Mouse (Mus musculus): ENCODE measurements at regions not wholly inside any gene's neighbourhood (a gene's known extent, or its start where the extent isn't known, plus 50 kb on each side); places are given as distances from the start of the nearest gene placed in this dataset.

DNA sequence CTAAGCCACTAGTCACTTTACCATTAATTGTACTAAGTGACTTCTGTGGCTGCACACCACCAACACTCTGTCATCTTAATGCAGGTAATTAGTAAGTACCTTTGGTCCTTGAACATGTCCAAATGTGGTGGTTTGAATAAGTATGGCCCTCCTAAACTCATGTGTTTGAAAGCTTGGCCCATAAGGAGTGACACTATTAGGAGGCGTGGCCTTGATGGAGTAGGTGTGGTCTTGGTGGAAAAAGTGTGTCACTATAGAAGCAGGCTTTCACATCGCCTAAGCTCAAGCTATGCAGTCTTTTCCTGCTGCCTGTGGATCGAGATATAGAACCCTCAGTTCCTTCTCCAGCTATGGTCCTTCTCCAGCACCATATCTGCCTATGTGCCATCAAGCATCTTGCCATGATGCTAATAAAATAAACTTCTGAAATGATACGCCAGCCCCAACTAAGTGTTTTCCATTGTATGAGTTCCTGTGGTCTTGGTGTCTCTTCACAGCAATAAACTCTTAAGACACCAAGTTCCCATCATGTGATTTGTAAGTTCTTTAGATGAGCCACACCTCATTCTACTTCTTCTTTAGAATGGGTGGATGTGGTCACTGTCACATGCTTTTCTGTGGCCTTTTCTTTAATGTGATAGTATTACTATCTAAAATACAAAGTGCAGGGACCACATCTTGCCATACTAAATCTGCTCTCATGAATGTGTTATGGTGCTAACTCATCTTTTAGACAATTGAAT is 71.9 kb upstream of the Rapgef5 start:
- Histone ChIP-seq H3K36me3 (ENCODE audit: control insufficient read depth, insufficient read depth, low read length, poor library complexity, severe bottlenecking) (no peaks in the 10 kb centered on the region), H3K9ac (ENCODE audit: insufficient read depth, low read depth, low read length, poor library complexity, severe bottlenecking) (no peak overlapping the region), H3K4me1 (ENCODE audit: control insufficient read depth in 2 of 2, insufficient read depth in 2 of 2, low read length in 2 of 2, poor library complexity in 1 of 2) (peaks cover 8 to 10% of the 10 kb centered on the region in 2 experiments), H3K9me3 (ENCODE audit: control insufficient read depth, insufficient read depth, low read depth, low read length) (no peaks in the 10 kb centered on the region), H3K27ac (ENCODE audit: insufficient read depth, low read depth, low read length, poor library complexity, severe bottlenecking) (no peak overlapping the region), H3K4me3 (ENCODE audit: insufficient read depth in 1 of 2, low read depth in 1 of 2, low read length in 2 of 2, poor library complexity in 1 of 2, severe bottlenecking in 1 of 2) (no peak overlapping the region)
- DNase-seq (ENCODE audit: low read depth, low spot score) = no peak
- in situ Hi-C loops (cut with MboI; ENCODE audit: low sequenced_read_pairs in 2 of 2, unreplicated experiment in 2 of 2) = no loop called here
- TF ChIP-seq HCFC1 (IDR thresholded peaks at IDR 0.05; ENCODE audit: borderline replicate concordance, insufficient read depth, low read length) (no peak), ZC3H11A (IDR thresholded peaks at IDR 0.05; ENCODE audit: borderline replicate concordance, low read depth, low read length) (no peak)

GRCm38 (mm10) chr12:117447223-117447622 is 69.1 kb upstream of the Rapgef5 start:
- peaks cover 8 to 14% of the 10 kb centered on the region in 2 experiments for H3K4me1 ChIP-seq (ENCODE audit: control insufficient read depth in 2 of 2, insufficient read depth in 2 of 2, low read length in 2 of 2, poor library complexity in 1 of 2)
- no peaks in the 10 kb centered on the region for H3K9me3 ChIP-seq (ENCODE audit: control insufficient read depth, insufficient read depth, low read depth, low read length)
- in situ Hi-C loops (cut with MboI; ENCODE audit: low sequenced_read_pairs in 2 of 2, unreplicated experiment in 2 of 2) = no loop called here
- peak overlapping the region; percentile 16; the same call in 1 of the 2 replicates for H3K27ac ChIP-seq (ENCODE audit: insufficient read depth, low read depth, low read length, poor library complexity, severe bottlenecking)
- H3K4me3 ChIP-seq (ENCODE audit: insufficient read depth in 1 of 2, low read depth in 1 of 2, low read length in 2 of 2, poor library complexity in 1 of 2, severe bottlenecking in 1 of 2) = peak overlapping the region; percentile 1 to 47; a peak in 2 of 4 replicates
- H3K36me3 ChIP-seq (ENCODE audit: control insufficient read depth, insufficient read depth, low read length, poor library complexity, severe bottlenecking) = no peaks in the 10 kb centered on the region
- DNase-seq (ENCODE audit: low read depth, low spot score) = peak; percentile 37
- H3K9ac ChIP-seq (ENCODE audit: insufficient read depth, low read depth, low read length, poor library complexity, severe bottlenecking) = no peak overlapping the region
- TF ChIP-seq ZNF384 (IDR thresholded peaks at IDR 0.05; ENCODE audit: low read depth, low read length) (no peak), MAFK (IDR thresholded peaks at IDR 0.05; ENCODE audit: insufficient read depth, low read depth, low read length) (no peak), CHD2 (IDR thresholded peaks at IDR 0.05; ENCODE audit: low read depth, low read length) (no peak)

- TF ChIP-seq ZC3H11A (IDR thresholded peaks at IDR 0.05; ENCODE audit: borderline replicate concordance, low read depth, low read length) (no peak), MAFK (IDR thresholded peaks at IDR 0.05; ENCODE audit: insufficient read depth, low read depth, low read length) (no peak)
- in situ Hi-C loops (cut with MboI; ENCODE audit: low sequenced_read_pairs in 2 of 2, unreplicated experiment in 2 of 2) = no loop called here
- H3K27ac ChIP-seq (ENCODE audit: insufficient read depth, low read depth, low read length, poor library complexity, severe bottlenecking) = peak overlapping the region; percentile 49; the same call in 1 of the 2 replicates
- no peak overlapping the region; the same call in 1 of the 2 replicates for H3K9ac ChIP-seq (ENCODE audit: insufficient read depth, low read depth, low read length, poor library complexity, severe bottlenecking)
- no peaks in the 10 kb centered on the region for H3K36me3 ChIP-seq (ENCODE audit: control insufficient read depth, insufficient read depth, low read length, poor library complexity, severe bottlenecking)
- H3K4me3 ChIP-seq (ENCODE audit: insufficient read depth in 1 of 2, low read depth in 1 of 2, low read length in 2 of 2, poor library complexity in 1 of 2, severe bottlenecking in 1 of 2) = no peak overlapping the region
- H3K9me3 ChIP-seq (ENCODE audit: control insufficient read depth, insufficient read depth, low read depth, low read length) = no peaks in the 10 kb centered on the region
- H3K4me1 ChIP-seq (ENCODE audit: control insufficient read depth in 2 of 2, insufficient read depth in 2 of 2, low read length in 2 of 2, poor library complexity in 1 of 2) = peaks cover 8 to 14% of the 10 kb centered on the region in 2 experiments
- no peak for DNase-seq (ENCODE audit: low read depth, low spot score)
Measured at GRCm38 (mm10) chr12:117447843-117448728, 68.2 kb upstream of the Rapgef5 start.

GRCm38 (mm10) chr12:117449080-117449479 is 67.2 kb upstream of the Rapgef5 start:
- H3K4me1 ChIP-seq (ENCODE audit: control insufficient read depth in 2 of 2, insufficient read depth in 2 of 2, low read length in 2 of 2, poor library complexity in 1 of 2) = peaks cover 8 to 14% of the 10 kb centered on the region in 2 experiments
- no peak overlapping the region for H3K9ac ChIP-seq (ENCODE audit: insufficient read depth, low read depth, low read length, poor library complexity, severe bottlenecking)
- in situ Hi-C loops (cut with MboI; ENCODE audit: low sequenced_read_pairs in 2 of 2, unreplicated experiment in 2 of 2) = no loop called here
- TF ChIP-seq CHD2 (IDR thresholded peaks at IDR 0.05; ENCODE audit: low read depth, low read length) (no peak), ZC3H11A (IDR thresholded peaks at IDR 0.05; ENCODE audit: borderline replicate concordance, low read depth, low read length) (no peak), HCFC1 (IDR thresholded peaks at IDR 0.05; ENCODE audit: borderline replicate concordance, insufficient read depth, low read length) (no peak), ZNF384 (IDR thresholded peaks at IDR 0.05; ENCODE audit: low read depth, low read length) (no peak), MAFK (IDR thresholded peaks at IDR 0.05; ENCODE audit: insufficient read depth, low read depth, low read length) (no peak)
- H3K36me3 ChIP-seq (ENCODE audit: control insufficient read depth, insufficient read depth, low read length, poor library complexity, severe bottlenecking) = no peaks in the 10 kb centered on the region
- no peak overlapping the region; the same call in 1 of the 2 replicates for H3K27ac ChIP-seq (ENCODE audit: insufficient read depth, low read depth, low read length, poor library complexity, severe bottlenecking)
- no peak overlapping the region for H3K4me3 ChIP-seq (ENCODE audit: insufficient read depth in 1 of 2, low read depth in 1 of 2, low read length in 2 of 2, poor library complexity in 1 of 2, severe bottlenecking in 1 of 2)
- DNase-seq (ENCODE audit: low read depth, low spot score) = no peak
- no peaks in the 10 kb centered on the region for H3K9me3 ChIP-seq (ENCODE audit: control insufficient read depth, insufficient read depth, low read depth, low read length)

Data from ES-E14 (cell line).